Mouse (Mus musculus): ENCODE data around the gene Tbc1d17. TPM values are rescaled to one million over a fixed set of nuclear protein-coding genes. Genes with fewer than 3 reads are reported as not detected.
"Not testable (repeated sequence)": the region's sequence is repeated elsewhere in the genome, so short reads cannot be mapped to it uniquely, and the experiment has no call there.

The Tbc1d17 gene
- polyA plus RNA-seq, 1 experiment from 2014 or later: 74.1 TPM

GRCm38 (mm10) chr7:44891611-44892010 lies 42.7 kb upstream of the Tbc1d17 start:
- Histone ChIP-seq H3K4me3 (replicated peaks; ENCODE audit: low read length) (peak overlapping the region; percentile 92), H3K4me1 (ENCODE audit: control insufficient read depth, insufficient read depth, low read length) (peaks cover 29% of the 10 kb centered on the region), H3K9me3 (replicated peaks; ENCODE audit: control insufficient read depth, low read length) (no peaks in the 10 kb centered on the region), H3K9ac (ENCODE audit: low read length) (peak overlapping the region; percentile 94), H3K4me2 (ENCODE audit: low read depth, low read length) (peak overlapping the region; percentile 92), H3K36me3 (ENCODE audit: control insufficient read depth, insufficient read depth, low read length) (no peaks in the 10 kb centered on the region), H3K27ac (ENCODE audit: low read length) (peak overlapping the region; percentile 98), H3K27me3 (ENCODE audit: control insufficient read depth, insufficient read depth, low read length) (no peaks in the 10 kb centered on the region)
- WGBS: 15% methylated on average over 6 of the region's 6 CpGs
- no peak for ATAC-seq (ENCODE audit: insufficient read depth, low FRiP score)

DNA sequence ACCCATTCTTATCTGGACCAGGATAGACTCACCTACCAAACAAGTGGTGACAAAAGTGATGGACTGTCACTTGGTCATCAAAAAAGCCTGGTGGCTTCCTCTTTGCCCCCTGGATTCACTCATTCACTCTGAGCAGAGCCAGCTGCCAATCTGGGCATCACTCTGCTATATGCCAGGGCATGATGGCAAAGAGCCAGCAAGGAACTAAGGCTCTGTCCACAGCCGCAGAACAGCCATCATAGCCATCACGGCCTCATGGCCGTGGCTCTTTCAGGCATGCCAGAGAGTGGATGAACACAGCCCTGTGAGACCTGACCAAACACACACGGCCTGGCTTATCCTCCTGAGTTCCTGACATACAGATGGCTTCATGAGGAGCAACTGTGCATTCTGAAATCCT lies 41.9 kb upstream of the Tbc1d17 start:
- peaks cover 27% of the 10 kb centered on the region for H3K4me1 ChIP-seq (ENCODE audit: control insufficient read depth, insufficient read depth, low read length)
- no peak for ATAC-seq (ENCODE audit: insufficient read depth, low FRiP score)
- no peaks in the 10 kb centered on the region for H3K36me3 ChIP-seq (ENCODE audit: control insufficient read depth, insufficient read depth, low read length)
- no peaks in the 10 kb centered on the region for H3K27me3 ChIP-seq (ENCODE audit: control insufficient read depth, insufficient read depth, low read length)
- H3K27ac ChIP-seq (ENCODE audit: low read length): no peak overlapping the region
- peak overlapping the region; percentile 92 for H3K4me2 ChIP-seq (ENCODE audit: low read depth, low read length)
- 0 out of 2 replicates have a peak overlapping the region, but pooled peaks have one; percentile 94 for H3K9ac ChIP-seq (ENCODE audit: low read length)
- 84% methylated on average over 4 of the region's 4 CpGs for WGBS
- H3K4me3 ChIP-seq (replicated peaks; ENCODE audit: low read length): peak overlapping the region; percentile 92; the same call in 1 of the 2 replicates
- no peaks in the 10 kb centered on the region for H3K9me3 ChIP-seq (replicated peaks; ENCODE audit: control insufficient read depth, low read length)

- Histone ChIP-seq H3K9me3 (replicated peaks; ENCODE audit: control insufficient read depth, low read length) (no peaks in the 10 kb centered on the region), H3K9ac (ENCODE audit: low read length) (0 out of 2 replicates have a peak overlapping the region, but pooled peaks have one; percentile 24), H3K27ac (ENCODE audit: low read length) (no peak overlapping the region), H3K4me3 (replicated peaks; ENCODE audit: low read length) (no peak overlapping the region), H3K4me2 (ENCODE audit: low read depth, low read length) (no peak overlapping the region), H3K27me3 (ENCODE audit: control insufficient read depth, insufficient read depth, low read length) (no peaks in the 10 kb centered on the region), H3K36me3 (ENCODE audit: control insufficient read depth, insufficient read depth, low read length) (no peaks in the 10 kb centered on the region), H3K4me1 (ENCODE audit: control insufficient read depth, insufficient read depth, low read length) (peaks cover 24% of the 10 kb centered on the region)
- WGBS: 72% methylated on average over 6 of the region's 7 CpGs
- ATAC-seq (ENCODE audit: insufficient read depth, low FRiP score): no peak
Observed at GRCm38 (mm10) chr7:44890180-44890579, 41.3 kb upstream of the Tbc1d17 start.

DNA sequence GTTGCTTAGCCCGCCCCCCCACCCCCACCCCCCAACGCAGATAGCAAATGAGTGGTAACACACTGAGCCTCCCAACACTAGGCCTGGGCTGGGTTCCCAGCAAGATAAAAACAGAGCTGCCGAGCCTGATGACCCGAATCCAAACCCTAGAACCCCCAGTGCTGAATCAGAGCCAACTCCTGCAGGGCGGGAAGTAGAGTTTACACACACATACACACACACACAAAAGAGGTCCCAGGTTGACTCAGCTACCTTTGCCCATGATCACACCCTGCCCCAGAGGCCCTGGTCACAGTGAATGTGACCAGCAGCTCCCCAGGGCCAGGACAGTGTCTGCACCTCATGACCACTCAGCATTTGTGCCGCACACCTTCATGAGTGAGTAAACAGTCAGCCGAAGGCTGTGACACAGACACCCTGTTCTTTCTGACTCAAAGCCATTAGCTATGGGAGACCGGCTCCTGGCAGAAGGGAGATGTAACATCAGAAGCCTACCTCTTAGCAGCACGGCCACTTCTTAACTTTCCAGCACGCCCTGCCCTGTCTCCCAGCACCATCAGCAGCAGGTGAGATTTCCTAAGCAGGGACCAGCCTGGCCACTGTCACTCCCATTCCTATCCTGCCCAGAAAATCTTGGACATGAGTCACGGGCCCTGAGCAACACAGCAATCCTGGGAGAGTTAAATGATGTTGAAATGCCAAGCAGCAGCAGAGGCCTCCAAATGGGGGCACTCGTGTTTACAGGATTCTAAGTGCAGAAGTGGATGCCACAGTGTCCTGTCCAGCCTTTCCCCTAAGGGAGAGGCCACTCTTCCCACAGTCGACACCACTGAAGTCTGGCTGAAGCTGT lies 39.6 kb upstream of the Tbc1d17 start:
- Histone ChIP-seq H3K9me3 (replicated peaks; ENCODE audit: control insufficient read depth, low read length) (no peaks in the 10 kb centered on the region), H3K4me2 (ENCODE audit: low read depth, low read length) (no peak overlapping the region), H3K27me3 (ENCODE audit: control insufficient read depth, insufficient read depth, low read length) (no peaks in the 10 kb centered on the region), H3K4me3 (replicated peaks; ENCODE audit: low read length) (no peak overlapping the region), H3K27ac (ENCODE audit: low read length) (0 out of 2 replicates have a peak overlapping the region, but pooled peaks have one; percentile 10), H3K36me3 (ENCODE audit: control insufficient read depth, insufficient read depth, low read length) (peaks cover 3% of the 10 kb centered on the region; the same call in 1 of the 2 replicates), H3K9ac (ENCODE audit: low read length) (no peak overlapping the region), H3K4me1 (ENCODE audit: control insufficient read depth, insufficient read depth, low read length) (peaks cover 17% of the 10 kb centered on the region)
- no peak for ATAC-seq (ENCODE audit: insufficient read depth, low FRiP score)
- WGBS: 77% methylated on average over 13 of the region's 13 CpGs

- no peak overlapping the region for H3K4me3 ChIP-seq (replicated peaks; ENCODE audit: low read length)
- no peak overlapping the region for H3K9ac ChIP-seq (ENCODE audit: low read length)
- WGBS: 89% methylated on average over 7 of the region's 7 CpGs
- ATAC-seq (ENCODE audit: insufficient read depth, low FRiP score): no peak
- peaks cover 15% of the 10 kb centered on the region for H3K4me1 ChIP-seq (ENCODE audit: control insufficient read depth, insufficient read depth, low read length)
- H3K27ac ChIP-seq (ENCODE audit: low read length): no peak overlapping the region
- no peaks in the 10 kb centered on the region for H3K27me3 ChIP-seq (ENCODE audit: control insufficient read depth, insufficient read depth, low read length)
- no peak overlapping the region for H3K4me2 ChIP-seq (ENCODE audit: low read depth, low read length)
- H3K9me3 ChIP-seq (replicated peaks; ENCODE audit: control insufficient read depth, low read length): no peaks in the 10 kb centered on the region
- peaks cover 12% of the 10 kb centered on the region for H3K36me3 ChIP-seq (ENCODE audit: control insufficient read depth, insufficient read depth, low read length)
Observed at GRCm38 (mm10) chr7:44886964-44887363, 38.1 kb upstream of the Tbc1d17 start.

DNA sequence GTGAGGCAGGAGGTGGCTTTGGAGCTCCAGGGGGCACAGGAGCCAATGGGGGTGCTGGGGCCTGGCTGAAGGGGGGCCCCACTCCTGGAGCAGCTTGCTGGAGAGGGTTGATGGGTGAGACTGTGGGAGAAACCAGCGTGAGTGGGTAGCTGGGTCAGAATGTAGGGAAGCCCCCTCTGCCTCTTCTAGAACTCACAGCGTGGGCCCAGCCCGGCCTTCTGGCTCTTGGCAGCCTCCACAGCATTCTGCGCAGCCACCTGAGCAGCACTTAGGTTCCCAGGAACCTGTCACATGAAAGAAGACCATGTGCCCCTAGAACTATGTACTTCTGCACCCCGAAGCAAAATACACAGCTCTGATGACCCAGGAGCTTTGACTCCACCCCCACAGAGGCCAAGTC lies 35.8 kb upstream of the Tbc1d17 start:
- H3K4me2 ChIP-seq (ENCODE audit: low read depth, low read length): no peak overlapping the region
- H3K4me1 ChIP-seq (ENCODE audit: control insufficient read depth, insufficient read depth, low read length): no peaks in the 10 kb centered on the region
- no peak overlapping the region for H3K27ac ChIP-seq (ENCODE audit: low read length)
- peaks cover 24% of the 10 kb centered on the region for H3K36me3 ChIP-seq (ENCODE audit: control insufficient read depth, insufficient read depth, low read length)
- H3K27me3 ChIP-seq (ENCODE audit: control insufficient read depth, insufficient read depth, low read length): no peaks in the 10 kb centered on the region
- no peak overlapping the region for H3K4me3 ChIP-seq (replicated peaks; ENCODE audit: low read length)
- no peaks in the 10 kb centered on the region for H3K9me3 ChIP-seq (replicated peaks; ENCODE audit: control insufficient read depth, low read length)
- WGBS: 95% methylated on average over 5 of the region's 5 CpGs
- no peak for ATAC-seq (ENCODE audit: insufficient read depth, low FRiP score)
- H3K9ac ChIP-seq (ENCODE audit: low read length): no peak overlapping the region

- no peak for ATAC-seq (ENCODE audit: insufficient read depth, low FRiP score)
- no peaks in the 10 kb centered on the region for H3K4me1 ChIP-seq (ENCODE audit: control insufficient read depth, insufficient read depth, low read length)
- no peak overlapping the region for H3K27ac ChIP-seq (ENCODE audit: low read length)
- H3K9me3 ChIP-seq (replicated peaks; ENCODE audit: control insufficient read depth, low read length): no peaks in the 10 kb centered on the region
- H3K4me2 ChIP-seq (ENCODE audit: low read depth, low read length): no peak overlapping the region
- H3K4me3 ChIP-seq (replicated peaks; ENCODE audit: low read length): no peak overlapping the region
- 87% methylated on average over 3 of the region's 3 CpGs for WGBS
- H3K36me3 ChIP-seq (ENCODE audit: control insufficient read depth, insufficient read depth, low read length): peaks cover 25% of the 10 kb centered on the region
- H3K27me3 ChIP-seq (ENCODE audit: control insufficient read depth, insufficient read depth, low read length): no peaks in the 10 kb centered on the region
- no peak overlapping the region for H3K9ac ChIP-seq (ENCODE audit: low read length)
Observed at GRCm38 (mm10) chr7:44883036-44883435, 34.2 kb upstream of the Tbc1d17 start.

GRCm38 (mm10) chr7:44877833-44878232 lies 29.0 kb upstream of the Tbc1d17 start:
- Histone ChIP-seq H3K36me3 (ENCODE audit: control insufficient read depth, insufficient read depth, low read length) (peaks cover 30% of the 10 kb centered on the region), H3K27ac (ENCODE audit: low read length) (no peak overlapping the region), H3K9me3 (replicated peaks; ENCODE audit: control insufficient read depth, low read length) (no peaks in the 10 kb centered on the region), H3K9ac (ENCODE audit: low read length) (no peak overlapping the region), H3K4me3 (replicated peaks; ENCODE audit: low read length) (no peak overlapping the region), H3K27me3 (ENCODE audit: control insufficient read depth, insufficient read depth, low read length) (no peaks in the 10 kb centered on the region), H3K4me2 (ENCODE audit: low read depth, low read length) (no peak overlapping the region), H3K4me1 (ENCODE audit: control insufficient read depth, insufficient read depth, low read length) (peaks cover 1% of the 10 kb centered on the region; the same call in 1 of the 2 replicates)
- 86% methylated on average over 14 of the region's 14 CpGs for WGBS
- ATAC-seq (ENCODE audit: insufficient read depth, low FRiP score): no peak

- not testable (repeated sequence) for H3K9me3 ChIP-seq (replicated peaks; ENCODE audit: control insufficient read depth, low read length); H3K27ac ChIP-seq (ENCODE audit: low read length); H3K9ac ChIP-seq (ENCODE audit: low read length); H3K27me3 ChIP-seq (ENCODE audit: control insufficient read depth, insufficient read depth, low read length); H3K4me3 ChIP-seq (replicated peaks; ENCODE audit: low read length); H3K36me3 ChIP-seq (ENCODE audit: control insufficient read depth, insufficient read depth, low read length); ATAC-seq (ENCODE audit: insufficient read depth, low FRiP score); H3K4me2 ChIP-seq (ENCODE audit: low read depth, low read length)
- 92% methylated on average over 2 of the region's 2 CpGs for WGBS
- peaks cover 27% of the 10 kb centered on the region for H3K4me1 ChIP-seq (ENCODE audit: control insufficient read depth, insufficient read depth, low read length)
Observed at GRCm38 (mm10) chr7:44871774-44872173, 22.9 kb upstream of the Tbc1d17 start.

Measured in stomach, embryonic 16.5 days (tissue).